Mouse (Mus musculus): Measurements from ENCODE around the gene Adad1.

The Adad1 gene

DNA sequence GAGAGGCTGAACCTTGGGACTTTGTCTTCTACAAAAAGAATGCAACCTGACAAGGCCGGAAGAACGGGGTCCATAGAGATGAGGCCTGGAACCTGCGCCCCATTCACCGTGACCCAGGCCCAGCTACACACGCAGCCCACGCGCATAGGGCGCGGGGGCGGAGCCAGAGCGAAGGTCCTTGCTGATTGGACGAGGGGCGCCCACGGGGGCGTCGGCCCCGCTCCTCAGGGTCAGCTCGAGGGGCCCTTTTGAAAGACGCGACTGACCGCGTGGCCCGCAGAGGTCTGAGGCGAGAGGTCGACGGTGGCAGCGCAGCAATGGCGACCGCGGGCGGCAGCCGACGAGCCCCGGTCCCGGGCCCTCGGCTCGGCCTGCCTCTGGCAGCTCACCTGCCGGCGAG is at the start of gene Adad1:
Gene Adad1 (plus strand): TSS at position 122 of the 400 bp plus-strand sequence.
- no peak for DNase-seq (ENCODE audit: low spot score in 2 of 2)

DNA sequence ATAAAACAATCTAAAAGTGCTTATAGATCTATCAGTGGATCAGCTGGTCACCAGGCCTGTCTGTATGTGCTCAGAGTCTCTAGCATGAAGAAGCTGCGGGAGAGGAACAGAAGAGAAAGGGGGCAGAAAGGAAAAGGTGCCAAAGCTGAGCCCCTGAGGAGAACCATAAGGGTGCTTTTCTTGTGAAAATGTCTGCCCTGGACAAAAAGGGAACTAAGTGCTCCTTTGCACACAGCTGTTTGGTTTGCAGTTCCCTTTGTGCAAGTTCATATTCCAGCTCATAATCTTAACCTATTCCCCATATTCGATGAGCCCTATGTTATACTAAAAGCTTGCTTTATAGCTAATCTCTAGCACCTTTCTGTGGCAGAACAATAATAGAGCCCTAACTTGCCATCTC is 25.3 kb upstream of the Adad1 start:
- DNase-seq (ENCODE audit: low spot score in 2 of 2), result no peak

DNA sequence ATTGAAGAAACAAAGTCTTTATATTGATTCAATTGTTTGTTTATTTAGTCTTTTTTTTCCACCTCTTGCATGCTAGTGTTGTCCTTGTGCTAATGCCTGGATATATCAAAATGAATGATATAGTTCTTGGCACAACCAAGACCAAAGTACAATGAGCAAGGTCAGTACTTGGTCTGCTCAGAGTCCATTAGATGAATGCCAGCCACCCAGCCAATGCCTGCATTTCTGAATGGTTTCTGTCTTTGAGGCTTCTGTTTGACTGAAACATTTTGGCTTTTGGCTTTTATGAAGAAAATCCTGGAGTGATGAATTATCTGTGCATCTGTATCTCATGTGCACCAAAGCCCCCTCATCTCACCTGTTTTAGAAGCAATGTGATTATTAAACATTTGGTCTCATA is 23.5 kb upstream of the Adad1 start:
- DNase-seq (ENCODE audit: low spot score in 2 of 2), result no peak

GRCm38 (mm10) chr3:37051491-37051890 is 11.8 kb upstream of the Adad1 start:
- no peak for DNase-seq (ENCODE audit: low spot score in 2 of 2)

DNA sequence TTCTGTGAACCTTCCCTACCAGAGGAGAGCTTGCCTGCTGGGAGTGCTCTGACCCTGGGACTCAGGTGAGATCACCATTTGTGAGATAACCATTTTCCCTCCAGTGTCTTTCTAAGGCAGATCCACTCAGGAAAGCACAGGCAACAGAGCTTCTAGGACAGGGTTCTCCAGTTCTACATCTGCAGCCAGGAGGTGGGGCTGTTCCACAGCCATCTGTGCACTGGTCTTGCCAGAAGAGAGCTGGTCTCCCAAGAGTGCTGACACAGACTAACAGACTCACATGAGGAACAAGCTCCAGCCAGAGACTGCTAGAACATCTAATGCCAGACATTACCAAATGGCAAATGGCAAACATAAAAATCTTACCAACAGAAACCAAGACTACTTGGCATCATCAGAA is 9.9 kb downstream of the Adad1 start:
- peak; percentile 38 to 58 for DNase-seq (ENCODE audit: low spot score in 2 of 2)

DNA sequence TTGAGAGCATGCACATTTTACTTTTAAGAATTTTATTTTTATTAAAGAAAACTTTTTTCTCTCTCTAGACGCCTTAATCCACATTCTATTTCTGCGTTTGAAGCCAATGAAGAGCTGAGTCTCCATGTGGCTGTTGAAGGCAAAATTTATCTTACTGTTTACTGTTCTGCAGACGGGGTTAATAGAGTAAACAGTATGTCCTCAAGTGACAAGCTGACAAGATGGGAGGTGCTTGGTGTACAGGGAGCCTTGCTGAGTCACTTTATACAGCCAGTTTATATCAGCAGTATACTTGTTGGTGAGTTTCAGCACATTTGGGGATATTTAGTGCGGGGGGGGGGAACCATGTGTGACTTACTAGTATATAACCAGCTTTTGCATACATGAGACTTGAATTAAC is 21.5 kb downstream of the Adad1 start:
- DNase-seq (ENCODE audit: low spot score in 2 of 2), result no peak

DNA sequence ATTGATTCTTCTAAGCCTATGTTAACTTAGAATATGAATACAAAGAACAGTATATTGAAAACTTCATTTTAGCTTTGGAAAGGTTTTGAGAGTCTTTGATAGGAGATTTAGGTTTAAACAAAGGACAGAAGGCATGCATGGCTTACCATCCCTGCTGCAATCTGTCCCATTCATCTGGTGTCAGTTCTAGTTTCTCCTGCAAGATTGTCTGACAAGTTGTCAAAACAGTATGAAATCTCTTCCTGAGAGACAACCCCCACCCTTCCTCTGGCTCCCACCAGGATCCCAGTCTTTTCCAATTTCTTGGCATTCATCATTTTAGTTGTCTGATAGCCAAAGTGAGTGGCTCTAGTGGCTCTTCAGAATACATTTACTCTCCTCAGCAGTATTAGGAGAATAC is 27.4 kb downstream of the Adad1 start:
- peak in 1 of 2 experiments; percentile 22 for DNase-seq (ENCODE audit: low spot score in 2 of 2)

DNA sequence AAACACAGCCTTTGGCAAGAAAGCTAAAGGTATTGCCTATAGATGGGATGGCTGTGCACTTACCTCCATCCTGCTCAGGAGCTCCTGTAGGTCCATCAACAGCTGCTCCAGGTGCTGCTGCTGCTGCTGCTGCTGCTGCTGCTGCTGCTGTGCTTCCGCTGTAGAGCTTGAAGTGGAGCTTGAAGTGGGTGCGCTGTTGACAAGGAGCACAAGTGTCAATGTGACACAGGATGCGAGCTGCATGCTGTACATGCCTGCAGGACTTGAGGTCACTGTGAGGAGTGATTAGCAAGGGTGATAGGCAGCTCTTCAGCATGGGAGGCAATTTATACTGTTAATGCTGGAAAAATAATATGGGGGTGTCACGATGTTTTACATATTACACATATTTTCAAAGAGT is 62.3 kb downstream of the Adad1 start, which contains the start of gene Il2:
Gene Il2 (minus strand): TSS at position 305 of the 400 bp plus-strand sequence.
- DNase-seq (ENCODE audit: low spot score in 2 of 2), result no peak

- no peak for DNase-seq (ENCODE audit: low spot score in 2 of 2)
Measured at GRCm38 (mm10) chr3:37126162-37126561, 62.8 kb downstream of the Adad1 start.

DNA sequence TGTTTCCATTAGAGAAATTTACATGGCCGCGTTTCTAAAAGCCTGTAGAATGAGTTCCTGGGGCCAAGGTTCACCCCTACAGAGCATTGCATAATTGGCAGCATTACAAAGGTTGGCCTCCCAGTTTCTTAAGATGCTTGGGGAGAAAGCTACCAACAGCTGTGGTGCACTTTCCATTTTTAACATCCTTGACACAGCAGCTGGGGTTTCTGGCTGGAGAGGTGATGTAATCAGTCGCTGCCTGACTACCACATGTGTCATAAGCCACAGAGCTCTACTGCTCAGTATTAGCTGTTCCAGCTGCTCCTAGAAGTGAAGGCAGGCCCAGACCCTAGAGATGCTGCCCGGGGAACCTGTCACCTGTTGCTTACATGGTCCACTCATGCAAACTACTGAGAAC is 64.9 kb downstream of the Adad1 start:
- no peak for DNase-seq (ENCODE audit: low spot score in 2 of 2)

DNA sequence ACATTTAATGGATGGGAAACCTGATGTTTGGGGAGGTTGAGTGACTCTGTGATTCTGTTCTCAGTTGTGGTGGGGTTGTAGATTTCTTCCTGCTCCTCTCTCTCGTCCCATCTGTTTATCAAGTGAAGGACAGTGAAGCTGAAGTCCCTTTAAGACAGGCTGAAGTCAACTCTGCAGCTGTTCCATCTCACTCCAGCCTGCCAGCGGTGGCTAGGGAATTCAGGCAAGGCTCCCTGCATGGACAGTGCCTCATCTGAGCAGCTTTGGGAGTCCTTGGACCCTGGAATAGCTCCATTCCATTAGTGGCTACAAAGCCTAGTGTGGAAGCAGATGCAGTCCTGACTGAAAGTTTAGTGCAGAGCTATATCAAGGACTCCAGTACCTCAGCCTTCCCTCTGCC is 65.7 kb downstream of the Adad1 start:
- no peak for DNase-seq (ENCODE audit: low spot score in 2 of 2)

- DNase-seq (ENCODE audit: low spot score in 2 of 2), result no peak
Measured at GRCm38 (mm10) chr3:37137231-37137630, 73.9 kb downstream of the Adad1 start.

DNA sequence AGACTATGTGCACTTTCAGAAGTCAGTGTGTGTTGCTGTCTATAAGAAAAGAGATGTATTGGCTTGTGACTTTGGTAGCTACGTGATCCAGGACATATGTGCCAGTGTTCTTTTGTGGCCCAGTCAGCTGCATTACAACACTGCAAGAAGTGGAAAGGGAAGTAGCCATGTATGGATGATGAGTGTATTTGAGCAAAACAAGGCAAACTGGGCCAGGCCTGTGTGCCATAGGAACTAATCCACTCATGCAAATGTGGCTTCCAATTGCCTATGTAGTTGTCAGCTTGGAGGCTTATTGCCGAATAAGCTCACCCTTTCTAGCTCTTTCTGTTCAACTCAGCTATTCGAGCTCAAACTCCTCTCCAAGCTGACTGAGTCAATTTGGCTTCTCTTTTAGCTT is 75.9 kb downstream of the Adad1 start:
- no peak for DNase-seq (ENCODE audit: low spot score in 2 of 2)

- DNase-seq (ENCODE audit: low spot score in 2 of 2), result no peak
Measured at GRCm38 (mm10) chr3:37140168-37140906, 77.0 kb downstream of the Adad1 start.

- DNase-seq (ENCODE audit: low spot score in 2 of 2), result no peak
Measured at GRCm38 (mm10) chr3:37141827-37142226, 78.5 kb downstream of the Adad1 start.

DNA sequence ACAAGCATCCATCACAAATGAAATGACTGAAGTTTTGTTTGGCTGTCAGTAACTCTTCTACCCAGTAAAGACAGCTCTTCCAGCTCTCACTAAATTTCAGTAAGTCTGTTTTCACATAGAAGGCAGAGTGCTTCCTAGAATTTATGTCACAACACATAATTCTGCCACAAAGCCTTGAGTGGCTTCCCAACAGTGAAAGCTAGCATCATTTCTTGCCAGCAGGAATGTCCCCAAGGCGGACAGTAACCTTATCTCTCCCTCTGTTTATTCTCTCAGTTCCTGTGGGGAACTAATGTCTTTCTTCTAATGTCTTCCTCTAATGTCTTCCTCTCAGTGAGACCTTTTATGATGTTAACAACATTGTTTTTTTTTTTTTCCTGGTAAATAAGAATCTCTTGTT is 81.7 kb downstream of the Adad1 start:
- no peak for DNase-seq (ENCODE audit: low spot score in 2 of 2)

DNA sequence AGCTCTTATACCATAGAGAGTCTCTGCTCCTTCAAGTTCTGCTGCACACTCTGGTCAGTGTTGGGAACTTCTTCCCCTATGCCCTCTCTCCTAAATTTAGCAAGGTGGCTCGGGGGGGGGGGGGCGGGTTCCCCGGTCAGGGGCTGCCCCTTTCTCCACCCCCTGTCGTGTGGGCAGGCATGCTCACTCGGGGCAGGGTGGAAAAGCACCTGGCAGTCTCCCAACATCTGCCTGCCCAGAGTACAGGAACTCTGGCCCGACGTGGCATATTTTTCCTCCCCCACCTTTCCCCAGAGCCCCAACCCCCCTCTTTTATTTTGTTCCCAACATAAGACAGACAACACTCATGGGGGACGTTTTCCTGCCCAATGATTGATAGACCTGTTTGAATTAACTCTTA is 83.1 kb downstream of the Adad1 start:
- DNase-seq (ENCODE audit: low spot score in 2 of 2), result no peak

DNA sequence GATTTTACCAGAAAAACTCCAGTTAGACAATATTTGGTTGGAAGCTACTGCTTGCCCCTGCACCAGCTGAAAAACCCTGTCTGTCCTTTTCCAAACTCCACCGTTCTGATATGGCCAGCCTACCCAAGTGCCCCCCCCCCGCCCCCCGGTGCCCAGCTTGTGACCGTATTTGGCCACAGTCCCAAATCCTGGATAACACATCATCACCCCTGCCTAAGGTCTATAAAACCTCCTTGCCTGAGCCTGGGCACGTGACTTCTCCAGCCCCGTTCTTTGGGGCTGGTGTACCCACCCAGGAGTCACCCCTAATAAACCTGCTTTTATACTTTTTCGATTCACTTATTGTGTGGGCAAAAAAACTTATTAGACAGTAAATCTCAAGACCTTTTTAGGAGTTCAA is 83.5 kb downstream of the Adad1 start:
- DNase-seq (ENCODE audit: low spot score in 2 of 2), result no peak

- no peak for DNase-seq (ENCODE audit: low spot score in 2 of 2)
Measured at GRCm38 (mm10) chr3:37152274-37152673, 88.9 kb downstream of the Adad1 start.

DNA sequence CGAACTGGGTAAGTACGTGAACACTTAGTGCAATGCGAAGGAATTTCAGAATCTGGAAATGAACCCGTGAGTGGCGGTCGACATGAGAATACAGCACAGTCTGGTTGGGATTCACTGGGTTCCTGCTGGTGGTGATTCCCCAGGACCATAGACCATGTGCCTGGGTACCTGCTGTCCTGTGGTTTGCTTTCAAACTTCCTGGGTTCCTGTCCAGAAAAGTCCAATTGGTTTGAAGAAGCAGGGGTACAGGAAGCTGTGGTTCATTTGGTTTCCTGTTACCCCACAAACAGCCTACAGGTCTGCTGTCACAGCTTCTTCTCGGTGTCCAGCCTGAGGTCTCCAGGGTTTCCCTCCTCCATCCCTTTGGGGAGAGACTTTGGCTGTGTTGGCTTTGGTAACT is 89.7 kb downstream of the Adad1 start:
- no peak for DNase-seq (ENCODE audit: low spot score in 2 of 2)

GRCm38 (mm10) chr3:37154396-37154795 is 91.1 kb downstream of the Adad1 start:
- DNase-seq (ENCODE audit: low spot score in 2 of 2), result no peak

- DNase-seq (ENCODE audit: low spot score in 2 of 2), result no peak
Measured at GRCm38 (mm10) chr3:37157082-37157481, 93.8 kb downstream of the Adad1 start.

DNA sequence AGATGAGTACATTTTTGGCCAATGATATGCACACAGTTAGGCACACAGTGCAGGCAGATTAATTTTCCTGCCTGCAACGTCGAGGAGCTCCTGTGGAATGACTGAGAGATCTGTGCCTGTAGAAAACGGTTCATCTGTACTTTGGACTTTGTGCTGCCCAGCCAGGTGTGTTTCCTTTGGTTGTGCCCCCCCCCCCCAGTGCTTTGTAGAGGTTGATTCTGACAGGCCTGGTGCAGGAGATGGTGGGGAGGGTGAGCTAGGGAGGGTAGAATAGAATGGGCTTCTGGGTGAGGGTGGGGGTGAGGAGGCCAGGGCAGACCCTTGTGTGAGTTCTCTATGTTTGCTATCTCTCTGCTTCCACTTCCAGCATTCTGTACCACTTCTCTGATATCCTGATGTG is 94.9 kb downstream of the Adad1 start:
- no peak for DNase-seq (ENCODE audit: low spot score in 2 of 2)

DNA sequence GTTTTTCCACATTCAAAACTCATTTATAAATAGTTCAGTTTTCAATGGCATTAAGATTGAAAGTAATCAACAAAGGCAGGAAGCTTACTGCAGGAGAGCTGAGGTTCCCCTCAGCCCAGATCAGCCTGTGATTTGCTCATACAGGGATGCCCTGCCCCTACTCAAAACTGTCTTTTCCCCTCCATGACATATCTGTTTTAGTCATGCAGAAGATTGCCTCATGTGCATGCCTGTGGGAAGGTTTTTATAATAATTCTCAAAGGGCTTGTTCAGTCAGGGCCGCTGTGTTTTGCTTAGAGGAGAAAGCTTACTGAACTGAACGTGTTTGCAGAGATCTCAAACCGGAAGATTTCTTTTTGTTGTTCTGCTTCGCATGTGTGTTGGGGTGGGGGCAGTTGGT is 97.8 kb downstream of the Adad1 start:
- no peak for DNase-seq (ENCODE audit: low spot score in 2 of 2)

Measured in right cerebral cortex, postnatal 10 days (tissue).